Mouse (Mus musculus): Measurements from ENCODE around the gene Cdk19.

DNA sequence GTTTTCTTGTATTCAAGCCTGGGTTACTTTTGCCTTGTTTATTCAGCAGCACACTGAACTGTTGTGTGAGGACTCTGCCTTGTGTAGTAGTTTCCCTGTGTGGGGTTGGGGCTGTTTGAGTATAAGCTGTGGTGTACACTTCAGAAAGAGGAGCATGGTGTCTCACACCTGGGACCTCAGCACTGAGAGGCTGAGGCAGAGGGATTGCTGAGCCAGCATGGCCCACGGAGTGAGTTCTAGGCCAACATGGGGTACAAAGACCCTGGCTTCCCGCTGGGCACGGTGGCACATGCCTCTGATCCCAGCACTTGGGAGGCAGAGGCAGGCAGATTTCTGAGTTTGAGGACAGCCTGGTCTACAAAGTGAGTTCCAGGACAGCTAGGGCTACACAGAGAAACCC is 139.3 kb downstream of the Cdk19 start:
- TF ChIP-seq CTCF (IDR thresholded peaks at IDR 0.05; ENCODE audit: extremely low read depth, insufficient read depth, insufficient read length, insufficient replicate concordance) (no peak), POLR2A (IDR thresholded peaks at IDR 0.05; ENCODE audit: low read depth, low read length) (no peak)

All from spleen, adult 2 months (tissue).